ENCODE assay signal across 8 mouse cellular contexts in the genomic region with DNA sequence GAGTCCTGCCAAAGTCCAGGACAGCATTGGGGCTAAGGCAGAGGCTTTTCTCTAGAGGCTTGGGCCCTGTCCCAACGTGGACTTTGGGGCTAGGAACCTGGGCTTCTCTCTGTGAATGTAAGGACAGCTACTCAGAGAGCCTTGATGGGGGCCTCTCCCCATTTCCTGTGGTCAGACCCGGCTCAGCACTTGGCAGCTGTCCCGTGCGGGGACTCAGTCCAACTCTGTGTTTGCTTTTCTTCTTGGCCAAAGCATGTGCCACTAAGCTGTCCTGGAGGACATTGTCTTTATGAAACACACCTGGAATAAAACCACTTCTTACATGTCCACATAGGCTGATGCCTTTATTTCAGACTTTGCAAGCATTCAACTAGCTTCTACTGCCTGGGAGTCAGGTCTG. TPM values are rescaled to one million over a fixed set of nuclear protein-coding genes. Genes with fewer than 3 reads are reported as not detected.
DNase-seq lines count a peak whose midpoint lies in the region; ATAC-seq and TF ChIP-seq lines count a peak whose summit lies in the region.
"Had no signal": no experiment of that assay in that cellular context is flagged by ENCODE, and none has a peak within 500 bp of the region (broad histone marks: within the 10 kb centered on the region; RNA-seq: fewer than 3 reads in every experiment).

No protein-coding gene starts in this region.

- H3K4me2 ChIP-seq in heart, embryonic 16.5 days (ENCODE audit: low read depth, low read length), result no peak overlapping the region
- no peak overlapping the region for H3K4me2 ChIP-seq in neural tube, embryonic 15.5 days

- ATAC-seq in heart, embryonic 16.5 days (replicated peaks; ENCODE audit: extremely low read depth, insufficient read depth, low FRiP score), result peak; percentile 56
- no peak for ATAC-seq in neural tube, embryonic 15.5 days (ENCODE audit: low FRiP score)
- ATAC-seq: forebrain, embryonic 14.5 days had no signal

- TF ChIP-seq POLR2A in lung, adult 2 months (IDR thresholded peaks at IDR 0.05; ENCODE audit: borderline replicate concordance, extremely low read depth, low read depth, low read length), result no peak

- peaks cover 29% of the 10 kb centered on the region for H3K4me1 ChIP-seq in heart, embryonic 16.5 days (ENCODE audit: control insufficient read depth, insufficient read depth, low read length)
- 0 out of 2 replicates have a peak, but pooled peaks cover 2% of the 10 kb centered on the region for H3K4me1 ChIP-seq in lung, adult 2 months (ENCODE audit: control insufficient read depth, insufficient read depth, low read length)
- H3K4me1 ChIP-seq in neural tube, embryonic 15.5 days, result peaks cover 22% of the 10 kb centered on the region

- no peaks in the 10 kb centered on the region for H3K36me3 ChIP-seq in heart, embryonic 16.5 days (ENCODE audit: control insufficient read depth, insufficient read depth)
- H3K36me3 ChIP-seq in neural tube, embryonic 15.5 days, result peaks cover 19% of the 10 kb centered on the region

- no peak for TF ChIP-seq CTCF in lung, adult 2 months (IDR thresholded peaks at IDR 0.05; ENCODE audit: insufficient read depth, low read length)

- no peaks in the 10 kb centered on the region for H3K27me3 ChIP-seq in heart, embryonic 16.5 days (ENCODE audit: control insufficient read depth, insufficient read depth, low read length)
- H3K27me3 ChIP-seq in neural tube, embryonic 15.5 days (replicated peaks), result no peaks in the 10 kb centered on the region

- peak; percentile 19 for DNase-seq in kidney, adult 18-20 months
- no peak for DNase-seq in kidney, adult 11 months
- DNase-seq in NIH3T3 (ENCODE audit: low read depth), result peak; percentile 64
- DNase-seq in lung, adult 2 months, result peak; percentile 74
- no peak for DNase-seq in adipocyte (ENCODE audit: low spot score)

- H3K9ac ChIP-seq in heart, embryonic 16.5 days (ENCODE audit: low read length), result peak overlapping the region; percentile 5; the same call in 1 of the 2 replicates
- H3K9ac ChIP-seq in neural tube, embryonic 15.5 days (replicated peaks), result no peak overlapping the region

- no peaks in the 10 kb centered on the region for H3K9me3 ChIP-seq in heart, embryonic 16.5 days (replicated peaks; ENCODE audit: control insufficient read depth, low read length)
- H3K9me3 ChIP-seq in neural tube, embryonic 15.5 days (replicated peaks), result no peaks in the 10 kb centered on the region

- no peak overlapping the region for H3K4me3 ChIP-seq in heart, embryonic 16.5 days (ENCODE audit: low read length)
- H3K4me3 ChIP-seq in lung, adult 2 months (replicated peaks; ENCODE audit: extremely low read depth, low read depth, low read length), result no peak overlapping the region
- no peak overlapping the region for H3K4me3 ChIP-seq in neural tube, embryonic 15.5 days (replicated peaks)

- peak overlapping the region; percentile 46 for H3K27ac ChIP-seq in heart, embryonic 16.5 days (ENCODE audit: low read length)
- no peak overlapping the region for H3K27ac ChIP-seq in neural tube, embryonic 15.5 days (replicated peaks)

- 8% methylated on average over 4 of the region's 4 CpGs for WGBS in heart, embryonic 16.5 days
- 4% methylated on average over 4 of the region's 4 CpGs for WGBS in lung, adult 2 months
- WGBS in neural tube, embryonic 15.5 days, result 61% methylated on average over 4 of the region's 4 CpGs

RNA-seq across cellular contexts. Expression of a gene that starts 40.1 kb away (rescaled TPM):
- 17.5 and 17.6 TPM in 2 replicates for polyA plus RNA-seq in heart, embryonic 16.5 days (2015; fragmentation: Nextera tagmentation; extraction: Ambion mirVana)
- polyA plus RNA-seq in lung, adult 2 months (2012; rRNA removed), result 49.8 and 63.9 TPM in 2 replicates
- 22.6 and 25.5 TPM in 2 replicates for polyA plus RNA-seq in neural tube, embryonic 15.5 days (2015; fragmentation: Nextera tagmentation; extraction: Ambion mirVana)

RNA-seq across cellular contexts. Expression of a gene that starts 40.6 kb away (rescaled TPM):
- 157 and 171 TPM in 2 replicates for polyA plus RNA-seq in heart, embryonic 16.5 days (2015; fragmentation: Nextera tagmentation; extraction: Ambion mirVana)
- polyA plus RNA-seq in lung, adult 2 months (2012; rRNA removed), result 15.2 and 20.7 TPM in 2 replicates
- 258 and 270 TPM in 2 replicates for polyA plus RNA-seq in neural tube, embryonic 15.5 days (2015; fragmentation: Nextera tagmentation; extraction: Ambion mirVana)

Comparison
In these comparisons a context has a peak if more than half of its experiments do, and no peak if none do; other contexts are left out.
1. DNase-seq: peak in kidney, adult 18-20 months (single experiment), NIH3T3 (single experiment) and lung, adult 2 months (single experiment); none in kidney, adult 11 months (single experiment) and adipocyte (single experiment).